Mouse (Mus musculus) heart, embryonic 11.5 days (tissue): Measurements from ENCODE around the gene Pdlim4. TPM values are rescaled to one million over a fixed set of nuclear protein-coding genes. Genes with fewer than 3 reads are reported as not detected.
A peak's percentile ranks its signal among the peaks of the same experiment; 100 is the strongest.

ENCODE experiments used
- ATAC-seq: fragments of 200-750 bp; cut with Nextera tagmentation; replicated peaks from 2 replicates; pipeline ENCODE4 v1.8.0; 2017; ENCODE audit warnings: moderate library complexity; ENCODE audit not compliant: insufficient number of reproducible peaks, low FRiP score, low TSS enrichment
- H3K27ac ChIP-seq: fragments of 300-500 bp; sonication (generic); 2 replicates; pipeline ENCODE4 v1.5.1; 2014; ENCODE audit warnings: mild to moderate bottlenecking, low read depth, low read length
- H3K27me3 ChIP-seq: fragments of 300-500 bp; sonication (generic); 2 replicates; pipeline ENCODE4 v1.6.1; 2014; ENCODE audit warnings: mild to moderate bottlenecking, low read length, mixed read lengths; ENCODE audit not compliant: control insufficient read depth, insufficient read depth
- H3K36me3 ChIP-seq: fragments of 300-500 bp; sonication (generic); 2 replicates; pipeline ENCODE4 v1.6.1; 2014; ENCODE audit warnings: mild to moderate bottlenecking, low read length, moderate library complexity, mixed read lengths; ENCODE audit not compliant: control insufficient read depth, insufficient read depth
- H3K4me1 ChIP-seq: fragments of 300-500 bp; sonication (generic); 2 replicates; pipeline ENCODE4 v1.6.1; 2014; ENCODE audit warnings: low read length; ENCODE audit not compliant: control insufficient read depth, insufficient read depth
- H3K4me2 ChIP-seq: fragments of 300-500 bp; sonication (generic); 2 replicates; pipeline ENCODE4 v1.6.1; 2014; ENCODE audit warnings: mild to moderate bottlenecking, moderate library complexity
- H3K4me3 ChIP-seq: fragments of 300-500 bp; sonication (generic); 2 replicates; pipeline ENCODE4 v1.5.1; 2014; ENCODE audit warnings: low read depth, low read length
- H3K9ac ChIP-seq: fragments of 300-500 bp; sonication (generic); 2 replicates; pipeline ENCODE4 v1.6.1; 2014; ENCODE audit warnings: mild to moderate bottlenecking, low read depth, low read length, moderate library complexity
- H3K9me3 ChIP-seq: fragments of 300-500 bp; sonication (generic); replicated peaks from 2 replicates; pipeline ENCODE4 v1.6.1; 2016; ENCODE audit warnings: low read length; ENCODE audit not compliant: control insufficient read depth
- WGBS: fragments of 180-500 bp; shearing (Covaris S2); extraction: QIAGEN DNeasy Blood & Tissue Kit; methylation state at CpG from one replicate; pipeline ENCODE4 v1.1.7; 2014; ENCODE audit not compliant: insufficient replicate concordance; 5-methylcytosine and 5-hydroxymethylcytosine counted together
- polyA plus RNA-seq: library from polyadenylated mRNA; unstranded; fragments of >200 nt; fragmentation: Nextera tagmentation; extraction: Ambion mirVana; gene quantifications from 2 replicates; pipeline ENCODE4 v1.2.1, GENCODE M21; 2014

Gene Pdlim4
- polyA plus RNA-seq, 1 experiment from 2014 or later, result 12.0 TPM

GRCm38 (mm10) chr11:54111976-54112741 lies 43.3 kb upstream of the Pdlim4 start:
- no peaks in the 10 kb centered on the region for H3K36me3 ChIP-seq
- H3K4me1 ChIP-seq, result peaks cover 53% of the 10 kb centered on the region
- H3K27ac ChIP-seq, result peak overlapping the region; percentile 68
- 69% methylated on average over 21 of the region's 21 CpGs for WGBS
- H3K9ac ChIP-seq, result peak overlapping the region; percentile 29; the same call in 1 of the 2 replicates
- no peak overlapping the region for H3K4me3 ChIP-seq
- peak overlapping the region; percentile 53 for H3K4me2 ChIP-seq
- no peak for ATAC-seq
- no peaks in the 10 kb centered on the region for H3K9me3 ChIP-seq
- H3K27me3 ChIP-seq, result no peaks in the 10 kb centered on the region

GRCm38 (mm10) chr11:54111291-54111690 lies 42.5 kb upstream of the Pdlim4 start:
- WGBS, result 82% methylated on average over 7 of the region's 7 CpGs
- Histone ChIP-seq H3K36me3 (no peaks in the 10 kb centered on the region), H3K4me1 (peaks cover 51% of the 10 kb centered on the region), H3K27me3 (no peaks in the 10 kb centered on the region), H3K9ac (no peak overlapping the region), H3K4me2 (no peak overlapping the region), H3K4me3 (no peak overlapping the region), H3K9me3 (no peaks in the 10 kb centered on the region), H3K27ac (no peak overlapping the region)
- ATAC-seq, result no peak

GRCm38 (mm10) chr11:54108894-54109293 lies 40.1 kb upstream of the Pdlim4 start:
- no peaks in the 10 kb centered on the region for H3K27me3 ChIP-seq
- H3K4me1 ChIP-seq, result peaks cover 32% of the 10 kb centered on the region
- no peaks in the 10 kb centered on the region for H3K9me3 ChIP-seq
- 57% methylated on average over 5 of the region's 5 CpGs for WGBS
- H3K9ac ChIP-seq, result no peak overlapping the region; the same call in 1 of the 2 replicates
- peak overlapping the region; percentile 41; the same call in 1 of the 2 replicates for H3K27ac ChIP-seq
- no peaks in the 10 kb centered on the region for H3K36me3 ChIP-seq
- no peak overlapping the region for H3K4me2 ChIP-seq
- H3K4me3 ChIP-seq, result no peak overlapping the region
- no peak for ATAC-seq

- Histone ChIP-seq H3K9me3 (no peaks in the 10 kb centered on the region), H3K4me2 (no peak overlapping the region), H3K27ac (no peak overlapping the region), H3K9ac (no peak overlapping the region), H3K36me3 (no peaks in the 10 kb centered on the region), H3K27me3 (no peaks in the 10 kb centered on the region), H3K4me3 (no peak overlapping the region), H3K4me1 (peaks cover 31% of the 10 kb centered on the region)
- WGBS, result 66% methylated on average over 3 of the region's 3 CpGs
- ATAC-seq, result no peak
These were observed 39.3 kb upstream of the Pdlim4 start for GRCm38 (mm10) chr11:54108131-54108530.

GRCm38 (mm10) chr11:54107239-54107638 lies 38.4 kb upstream of the Pdlim4 start:
- no peak overlapping the region for H3K27ac ChIP-seq
- no peaks in the 10 kb centered on the region for H3K9me3 ChIP-seq
- ATAC-seq, result no peak
- H3K4me2 ChIP-seq, result no peak overlapping the region
- H3K4me1 ChIP-seq, result peaks cover 34% of the 10 kb centered on the region
- H3K27me3 ChIP-seq, result no peaks in the 10 kb centered on the region
- WGBS, result 89% methylated on average over 7 of the region's 7 CpGs
- H3K36me3 ChIP-seq, result no peaks in the 10 kb centered on the region
- H3K9ac ChIP-seq, result no peak overlapping the region
- no peak overlapping the region for H3K4me3 ChIP-seq

- Histone ChIP-seq H3K27ac (no peak overlapping the region), H3K4me3 (no peak overlapping the region), H3K36me3 (no peaks in the 10 kb centered on the region), H3K9me3 (no peaks in the 10 kb centered on the region), H3K4me2 (no peak overlapping the region), H3K9ac (no peak overlapping the region), H3K4me1 (peaks cover 35% of the 10 kb centered on the region), H3K27me3 (peaks cover 4% of the 10 kb centered on the region; the same call in 1 of the 2 replicates)
- no peak for ATAC-seq
- WGBS, result 85% methylated on average over 3 of the region's 3 CpGs
These were observed 37.9 kb upstream of the Pdlim4 start for GRCm38 (mm10) chr11:54106676-54107075.

GRCm38 (mm10) chr11:54105011-54105410 lies 36.2 kb upstream of the Pdlim4 start:
- H3K36me3 ChIP-seq, result no peaks in the 10 kb centered on the region
- no peak overlapping the region for H3K4me3 ChIP-seq
- H3K9ac ChIP-seq, result no peak overlapping the region
- H3K9me3 ChIP-seq, result no peaks in the 10 kb centered on the region
- H3K27ac ChIP-seq, result no peak overlapping the region
- WGBS, result 88% methylated on average over 6 of the region's 6 CpGs
- H3K4me2 ChIP-seq, result no peak overlapping the region
- peaks cover 46% of the 10 kb centered on the region for H3K4me1 ChIP-seq
- ATAC-seq, result no peak
- peaks cover 8% of the 10 kb centered on the region for H3K27me3 ChIP-seq

GRCm38 (mm10) chr11:54102706-54103449 lies 34.1 kb upstream of the Pdlim4 start:
- 0 out of 2 replicates have a peak overlapping the region, but pooled peaks have one; percentile 42 for H3K27ac ChIP-seq
- H3K36me3 ChIP-seq, result no peaks in the 10 kb centered on the region
- H3K4me2 ChIP-seq, result peak overlapping the region; percentile 97
- no peaks in the 10 kb centered on the region for H3K9me3 ChIP-seq
- ATAC-seq, result no peak
- H3K27me3 ChIP-seq, result peaks cover 8% of the 10 kb centered on the region
- no peak overlapping the region for H3K4me3 ChIP-seq
- WGBS, result 44% methylated on average over 10 of the region's 10 CpGs
- no peak overlapping the region for H3K9ac ChIP-seq
- H3K4me1 ChIP-seq, result peaks cover 32% of the 10 kb centered on the region
